Mouse (Mus musculus) colon, adult 2 months (tissue): ENCODE data around the gene Cd53. TPM values are rescaled to one million over a fixed set of nuclear protein-coding genes. Genes with fewer than 3 reads are reported as not detected.

Experiments used
- polyA plus RNA-seq: library from polyadenylated mRNA; depleted of rRNA; stranded (reverse); fragments of >200 nt; gene quantifications from 2 replicates; pipeline ENCODE4 v1.2.3, GENCODE M21; 2012; rRNA removed

The Cd53 gene
- 2.5 and 3.0 TPM in 2 replicates for polyA plus RNA-seq

GRCm38 (mm10) chr3:106789930-106790329 lies at the start of gene Cd53:
Gene Cd53 (minus strand): TSS chr3:106790149.

GRCm38 (mm10) chr3:106826187-106826586 lies 36.2 kb upstream of the Cd53 start, which contains the start of gene Olfr266:
Gene Olfr266 (minus strand): TSS chr3:106826287.

Other genes with a start within 250 kb of the Cd53 start
- gene Dram2, start 242.4 kb downstream of the Cd53 start, polyA plus RNA-seq = 38.0 and 39.1 TPM in 2 replicates
- 18.2 and 28.1 TPM in 2 replicates for gene Cept1, start 242.3 kb downstream of the Cd53 start, polyA plus RNA-seq
- gene Lrif1, start 105.2 kb downstream of the Cd53 start, polyA plus RNA-seq = 0.77 and 1.3 TPM in 2 replicates
- not detected in 2 replicates for gene Olfr266, start 36.1 kb upstream of the Cd53 start, polyA plus RNA-seq
- 1.7 and 1.8 TPM in 2 replicates for gene Kcna3, start 246.0 kb upstream of the Cd53 start, polyA plus RNA-seq